10 mouse cellular contexts compared by ENCODE assay signal in genomic region chr11:87966214-87966613, GRCm38 (mm10). TPM values are rescaled to one million over a fixed set of nuclear protein-coding genes. Genes with fewer than 3 reads are reported as not detected.
A peak's percentile ranks its signal among the peaks of the same experiment; 100 is the strongest.
DNase-seq lines count a peak whose midpoint lies in the region; ATAC-seq lines count a peak whose summit lies in the region.
"Had no signal": no experiment of that assay in that cellular context is flagged by ENCODE, and none has a peak within 500 bp of the region (broad histone marks: within the 10 kb centered on the region; RNA-seq: fewer than 3 reads in every experiment).

No protein-coding gene starts in this region.

- no peak overlapping the region for H3K9ac ChIP-seq in hindbrain, embryonic 11.5 days (ENCODE audit: low read depth, low read length)

- peaks cover 30% of the 10 kb centered on the region for H3K4me1 ChIP-seq in hindbrain, embryonic 10.5 days (replicated peaks)
- no peaks in the 10 kb centered on the region for H3K4me1 ChIP-seq in hindbrain, embryonic 11.5 days (replicated peaks; ENCODE audit: control insufficient read depth, insufficient read depth, low read length)
- peaks cover 25% of the 10 kb centered on the region for H3K4me1 ChIP-seq in limb, embryonic 10.5 days

- H3K4me3 ChIP-seq in hindbrain, embryonic 10.5 days = no peak overlapping the region
- H3K4me3 ChIP-seq in hindbrain, embryonic 11.5 days (ENCODE audit: low read depth, low read length) = no peak overlapping the region
- no peak overlapping the region for H3K4me3 ChIP-seq in limb, embryonic 10.5 days
- H3K4me3 ChIP-seq: layer of hippocampus, adult 2 months; neural tube, embryonic 13.5 days had no signal

- peaks cover 17% of the 10 kb centered on the region; the same call in 1 of the 2 replicates for H3K27me3 ChIP-seq in hindbrain, embryonic 10.5 days (ENCODE audit: insufficient read depth, poor library complexity, severe bottlenecking)
- H3K27me3 ChIP-seq in hindbrain, embryonic 11.5 days (ENCODE audit: control insufficient read depth, insufficient read depth, low read length) = no peaks in the 10 kb centered on the region
- peaks cover 10% of the 10 kb centered on the region; the same call in 1 of the 2 replicates for H3K27me3 ChIP-seq in limb, embryonic 10.5 days (ENCODE audit: low read depth, poor library complexity, severe bottlenecking)

- WGBS in hindbrain, embryonic 10.5 days = 44% methylated on average over 10 of the region's 10 CpGs
- 47% methylated on average over 10 of the region's 10 CpGs for WGBS in hindbrain, embryonic 11.5 days
- WGBS in limb, embryonic 10.5 days = 39% methylated on average over 10 of the region's 10 CpGs

- peak; percentile 39 for DNase-seq in hindbrain, embryonic 10.5 days (ENCODE audit: low spot score)
- DNase-seq in hindbrain, embryonic 11.5 days (ENCODE audit: low spot score) = no peak
- peak; percentile 9 to 22 for DNase-seq in B cell, adult 2 months
- DNase-seq in NIH3T3 (ENCODE audit: low read depth) = peak; percentile 21
- DNase-seq in limb, embryonic 10.5 days (ENCODE audit: low spot score) = peak; percentile 56
- DNase-seq in cerebellum, postnatal 25 days = no peak
- no peak for DNase-seq in cerebellum, adult 8-10 months

- no peak overlapping the region; the same call in 1 of the 2 replicates for H3K27ac ChIP-seq in hindbrain, embryonic 10.5 days
- no peak overlapping the region for H3K27ac ChIP-seq in hindbrain, embryonic 11.5 days (ENCODE audit: low read depth, low read length)
- no peak overlapping the region for H3K27ac ChIP-seq in limb, embryonic 10.5 days
- H3K27ac ChIP-seq: layer of hippocampus, adult 2 months; neural tube, embryonic 13.5 days had no signal

- H3K36me3 ChIP-seq in hindbrain, embryonic 10.5 days = no peaks in the 10 kb centered on the region
- H3K36me3 ChIP-seq in hindbrain, embryonic 11.5 days (ENCODE audit: control insufficient read depth, insufficient read depth, low read length) = no peaks in the 10 kb centered on the region
- no peaks in the 10 kb centered on the region for H3K36me3 ChIP-seq in limb, embryonic 10.5 days
- H3K36me3 ChIP-seq: neural tube, embryonic 13.5 days had no signal

- no peak overlapping the region for H3K4me2 ChIP-seq in hindbrain, embryonic 11.5 days (replicated peaks; ENCODE audit: low read depth, low read length)
- H3K4me2 ChIP-seq: neural tube, embryonic 13.5 days had no signal

- H3K9me3 ChIP-seq in hindbrain, embryonic 10.5 days = no peaks in the 10 kb centered on the region
- H3K9me3 ChIP-seq in hindbrain, embryonic 11.5 days (ENCODE audit: control insufficient read depth, low read length) = no peaks in the 10 kb centered on the region
- no peaks in the 10 kb centered on the region for H3K9me3 ChIP-seq in limb, embryonic 10.5 days (replicated peaks)
- H3K9me3 ChIP-seq: neural tube, embryonic 13.5 days had no signal

- no peak for ATAC-seq in hindbrain, embryonic 11.5 days (ENCODE audit: low FRiP score)
- ATAC-seq in frontal cortex, adult (ENCODE audit: low TSS enrichment) = no peak; the same call in 1 of the 2 replicates

RNA-seq across cellular contexts. Expression of gene Dynll2, which starts 21.1 kb away (rescaled TPM):
- 29.4 and 39.9 TPM in 2 replicates for polyA plus RNA-seq in hindbrain, embryonic 10.5 days (2016; fragmentation: Nextera tagmentation; extraction: Ambion mirVana)
- polyA plus RNA-seq in hindbrain, embryonic 11.5 days (2014; fragmentation: Nextera tagmentation; extraction: Ambion mirVana) = 25.4 and 26.1 TPM in 2 replicates
- 22.9 and 25.0 TPM in 2 replicates for polyA plus RNA-seq in limb, embryonic 10.5 days (2016; fragmentation: Nextera tagmentation; extraction: Ambion mirVana)

RNA-seq across cellular contexts. Expression of gene Olfr464, which starts 45.4 kb away (rescaled TPM):
- polyA plus RNA-seq in hindbrain, embryonic 10.5 days (2016; fragmentation: Nextera tagmentation; extraction: Ambion mirVana) = not detected in 2 replicates
- not detected in 2 replicates for polyA plus RNA-seq in hindbrain, embryonic 11.5 days (2014; fragmentation: Nextera tagmentation; extraction: Ambion mirVana)
- not detected in 2 replicates for polyA plus RNA-seq in limb, embryonic 10.5 days (2016; fragmentation: Nextera tagmentation; extraction: Ambion mirVana)

Comparison
In these comparisons a context has a peak if more than half of its experiments do, and no peak if none do; other contexts are left out.
1. DNase-seq: peak in hindbrain, embryonic 10.5 days (single experiment), B cell, adult 2 months (2 of 2), NIH3T3 (single experiment) and limb, embryonic 10.5 days (single experiment); none in hindbrain, embryonic 11.5 days (single experiment), cerebellum, postnatal 25 days (0 of 2) and cerebellum, adult 8-10 months (single experiment).